Mouse (Mus musculus): ENCODE results near the gene Cd3d.

Cd3d gene

DNA sequence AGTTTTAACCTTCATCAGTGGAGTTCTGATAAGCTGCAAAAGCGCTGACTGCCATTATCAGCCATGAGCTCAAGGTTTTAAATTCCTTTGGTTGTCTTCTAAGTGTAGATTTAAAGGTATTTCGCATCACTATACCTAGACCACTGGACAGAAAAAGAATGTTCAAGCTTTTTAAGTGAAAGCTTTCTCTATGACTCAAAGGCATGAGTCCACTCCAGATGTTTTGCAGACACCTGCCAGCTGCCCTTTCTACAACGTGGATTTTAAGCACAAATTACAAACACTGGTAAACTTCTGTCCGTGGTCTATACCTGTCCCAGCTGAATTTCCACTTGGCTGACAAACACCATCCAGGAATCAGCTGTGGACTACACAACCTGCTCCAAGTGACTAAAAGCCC is 13.4 kb downstream of the Cd3d start:
- WGBS = 90% methylated on average over 4 of the region's 4 CpGs

DNA sequence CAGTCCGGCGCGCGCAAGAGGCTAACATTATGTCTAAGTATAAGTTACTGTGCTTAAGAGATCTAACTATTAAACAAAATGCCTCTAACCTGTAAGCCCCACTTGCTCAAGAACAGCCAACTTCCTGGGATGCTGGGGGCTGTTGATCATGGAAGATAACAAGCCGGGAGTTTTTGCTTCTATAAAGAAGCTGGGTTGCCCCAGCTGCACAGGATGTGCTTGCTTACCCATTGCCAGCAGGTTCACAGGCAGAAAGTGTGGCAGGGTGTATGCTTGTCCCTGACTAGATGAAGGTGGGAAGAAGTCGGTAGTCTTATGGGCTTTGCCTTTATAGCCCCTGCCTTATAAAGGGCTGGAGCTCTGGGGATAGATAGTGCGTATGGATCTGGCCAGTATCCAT is 15.0 kb downstream of the Cd3d start:
- WGBS = 96% methylated on average over 7 of the region's 7 CpGs

DNA sequence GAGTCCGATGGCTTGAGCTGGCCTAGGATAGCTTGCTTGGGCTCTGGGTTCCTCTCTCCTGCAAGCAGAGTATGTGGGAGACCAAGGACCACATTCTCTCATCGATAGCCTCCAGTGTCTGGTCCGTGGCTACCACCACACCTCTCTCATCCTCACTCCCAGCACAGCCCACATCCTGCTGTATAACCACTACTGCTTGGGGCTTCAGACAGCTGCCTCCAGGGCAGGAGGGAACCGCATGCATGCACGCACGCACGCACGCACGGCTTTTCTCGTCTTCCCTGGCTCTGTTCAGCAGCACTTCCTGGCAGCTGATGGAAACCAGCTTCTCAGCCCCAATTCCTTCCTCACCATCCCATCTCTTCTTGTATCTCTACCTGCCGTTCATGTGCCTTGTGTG is 16.6 kb downstream of the Cd3d start:
- WGBS = 78% methylated on average over 11 of the region's 11 CpGs

DNA sequence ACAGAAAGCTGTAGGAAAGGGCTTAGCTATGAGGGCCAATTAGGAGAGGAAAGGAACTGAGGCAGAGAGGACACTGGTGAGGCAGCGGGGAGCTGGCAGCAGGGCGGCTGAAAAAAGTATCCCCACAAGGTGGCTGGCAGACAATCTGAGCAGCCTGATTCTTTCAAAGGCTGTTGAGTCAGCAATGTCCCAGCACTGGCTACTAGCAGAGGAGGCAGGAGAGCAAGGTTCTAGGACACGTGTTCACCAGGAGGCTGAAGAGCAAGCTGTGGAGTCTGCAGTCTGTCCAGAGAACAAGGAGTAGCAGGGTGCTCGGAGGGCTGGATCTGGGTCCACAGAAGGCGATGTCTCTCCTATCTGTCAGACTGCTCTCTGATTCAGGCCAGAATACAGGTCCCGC is 17.6 kb downstream of the Cd3d start:
- WGBS = 59% methylated on average over 6 of the region's 6 CpGs

DNA sequence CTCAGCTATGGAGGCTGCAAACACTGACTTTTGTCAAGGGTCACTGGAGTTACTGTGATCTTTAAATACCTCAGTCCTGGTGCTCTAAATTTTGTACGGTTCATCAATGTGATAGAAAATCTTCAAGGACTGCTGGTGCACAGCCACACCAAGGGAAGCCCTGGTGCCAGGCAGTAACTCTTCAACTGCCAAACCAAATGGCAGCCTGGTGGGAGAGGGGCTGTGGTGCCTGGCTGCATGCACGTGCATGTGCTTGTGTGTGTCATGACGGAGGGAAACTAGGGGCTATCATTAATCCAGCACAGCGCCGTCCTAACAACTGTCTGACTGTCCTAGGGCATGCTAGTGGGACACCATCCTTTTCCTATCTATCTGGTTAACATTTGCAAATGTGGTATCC is 18.2 kb downstream of the Cd3d start:
- 77% methylated on average over 5 of the region's 5 CpGs for WGBS

DNA sequence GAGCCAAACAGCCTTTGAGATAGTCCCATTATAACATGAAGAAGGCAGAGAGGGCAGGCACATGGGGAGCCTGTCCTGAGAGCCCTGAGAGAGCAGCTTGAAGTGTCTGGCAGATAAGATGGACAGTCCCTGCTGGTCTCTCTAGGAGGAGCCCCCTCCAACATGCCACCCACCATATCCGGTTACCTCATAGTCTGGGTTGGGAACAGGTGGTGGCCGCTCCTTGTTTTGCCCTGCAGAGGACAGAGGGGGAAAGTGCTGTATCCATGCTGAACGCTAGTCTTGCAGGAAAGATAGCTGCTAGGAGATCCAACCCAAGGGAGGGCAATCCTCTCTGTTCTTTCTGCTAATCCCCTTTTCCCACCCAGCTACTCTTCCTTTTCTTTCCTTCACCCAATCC is 18.7 kb downstream of the Cd3d start:
- WGBS = 82% methylated on average over 3 of the region's 3 CpGs

DNA sequence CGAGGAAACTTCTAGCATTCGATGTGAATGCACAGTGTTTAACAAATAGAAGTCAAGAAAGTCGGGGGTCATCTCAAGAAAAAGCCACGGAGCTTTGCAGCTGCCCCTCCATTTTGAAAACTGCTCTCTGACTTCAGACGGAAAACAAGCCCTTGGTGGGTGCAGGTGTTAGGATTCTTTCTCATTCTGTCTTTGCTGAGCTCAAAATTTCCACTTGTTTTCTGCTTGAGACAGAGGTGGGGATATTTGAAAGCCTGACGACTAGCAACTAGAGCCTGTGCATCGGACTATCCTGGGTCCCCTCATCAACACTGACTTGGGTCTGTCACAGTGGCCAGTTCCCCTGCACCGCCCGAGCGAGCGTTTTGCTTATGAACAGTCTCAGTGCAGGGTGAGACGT is 25.8 kb downstream of the Cd3d start:
- 78% methylated on average over 12 of the region's 12 CpGs for WGBS

DNA sequence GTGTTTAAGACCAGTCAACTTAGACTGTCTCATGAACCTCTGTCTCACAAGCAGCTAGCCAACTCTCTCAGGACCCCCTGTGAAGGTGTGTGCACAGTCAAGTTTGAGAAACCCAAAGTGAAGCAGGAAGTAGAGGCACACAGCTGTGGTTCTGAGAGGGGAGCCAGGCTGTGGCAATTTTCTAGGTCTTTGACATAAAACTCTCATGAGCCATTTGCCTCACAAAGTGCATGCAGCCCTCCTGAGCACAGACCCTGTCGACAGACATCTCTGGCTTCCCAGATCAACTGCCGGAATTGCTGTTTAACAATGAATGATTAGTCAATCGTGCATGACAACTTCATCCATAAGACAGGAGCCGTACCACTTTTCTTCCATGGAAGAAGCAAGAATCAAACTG is 26.8 kb downstream of the Cd3d start:
- 81% methylated on average over 4 of the region's 4 CpGs for WGBS

DNA sequence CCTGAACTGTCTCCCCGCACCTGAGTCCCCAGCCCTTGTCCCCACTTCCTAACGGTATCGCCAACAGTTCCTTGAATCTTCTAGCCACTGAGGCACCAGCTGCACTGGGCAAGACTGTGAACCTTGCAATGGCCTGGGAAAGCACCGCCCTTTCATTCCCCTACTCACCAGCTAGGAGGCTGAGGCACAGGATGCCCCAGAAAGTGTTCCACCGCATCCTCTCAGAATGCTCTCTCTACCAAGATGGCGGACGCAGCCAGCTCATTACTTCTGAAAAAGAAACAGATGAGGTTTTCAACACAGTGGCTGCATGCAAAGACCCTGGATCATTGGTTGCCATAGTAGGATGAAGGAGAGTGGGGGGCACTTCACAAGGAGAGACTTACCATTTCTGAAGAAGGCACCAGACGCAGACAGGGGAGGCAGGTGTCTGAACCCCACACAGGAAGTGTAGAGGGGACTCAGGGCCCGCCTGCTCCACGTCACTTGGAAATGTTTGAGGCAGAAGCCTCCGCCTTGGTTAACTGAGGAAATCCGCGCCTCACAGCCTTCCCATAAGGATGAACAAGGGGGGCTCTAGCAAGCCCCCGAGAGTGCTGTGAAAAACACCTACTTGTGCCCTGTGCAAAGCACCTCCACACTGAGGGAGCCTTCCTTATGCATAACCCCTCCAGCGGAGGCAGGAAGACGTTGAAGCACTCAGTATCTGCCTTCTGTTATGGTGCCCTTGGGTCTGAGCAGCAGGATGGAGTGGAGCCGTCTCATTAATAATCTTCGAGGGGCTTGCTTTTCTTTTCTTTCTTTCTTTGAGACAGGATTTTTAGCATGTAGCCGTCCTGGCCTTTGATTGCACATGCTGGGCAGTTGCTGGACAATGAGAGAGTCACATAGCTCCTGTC is 27.8 kb downstream of the Cd3d start, which contains the start of gene Cd3e:
TSS of gene Cd3e (minus strand) at position 448 of the 899 bp plus-strand sequence.
- WGBS = 87% methylated on average over 19 of the region's 19 CpGs

DNA sequence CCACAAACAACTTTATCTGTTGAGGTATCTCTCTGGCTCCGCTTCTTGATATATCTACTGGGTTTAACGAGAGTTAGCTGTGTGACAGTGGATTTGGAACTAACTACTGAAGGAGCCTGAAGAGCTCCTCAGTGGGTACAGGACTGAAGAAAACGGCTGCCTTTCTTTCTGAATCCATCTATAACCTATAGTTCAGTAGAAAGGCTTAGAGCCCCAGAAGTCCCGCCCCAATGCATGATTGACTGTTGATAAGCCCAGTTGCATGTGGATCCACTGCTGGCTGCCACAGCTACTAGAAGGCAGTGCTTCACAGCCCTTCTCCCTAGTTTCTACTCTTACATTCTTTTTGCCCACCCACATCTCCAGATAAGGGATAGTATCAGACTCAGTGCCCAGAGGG is 28.9 kb downstream of the Cd3d start:
- WGBS = 68% methylated on average over 4 of the region's 4 CpGs

DNA sequence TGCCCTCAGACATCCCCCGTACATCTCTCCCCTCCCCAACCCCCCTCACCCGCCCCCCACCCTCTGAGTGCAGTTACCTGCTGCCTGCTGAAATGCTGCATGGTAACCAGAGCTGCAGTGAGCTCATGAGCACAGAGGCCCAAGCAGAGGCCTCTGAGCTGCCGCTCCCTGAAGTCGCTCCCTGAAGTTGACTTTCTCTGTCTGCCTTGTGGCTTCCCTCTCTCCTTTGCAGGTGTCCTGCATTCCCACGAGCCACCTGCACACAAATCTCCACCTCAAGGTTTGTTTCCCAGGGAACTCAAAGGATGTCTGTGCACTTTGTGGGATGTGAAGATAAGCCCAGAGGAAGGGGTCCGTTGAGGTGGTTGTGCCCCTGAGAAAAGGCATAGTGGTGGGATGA is 29.7 kb downstream of the Cd3d start:
- 56% methylated on average over 6 of the region's 6 CpGs for WGBS

DNA sequence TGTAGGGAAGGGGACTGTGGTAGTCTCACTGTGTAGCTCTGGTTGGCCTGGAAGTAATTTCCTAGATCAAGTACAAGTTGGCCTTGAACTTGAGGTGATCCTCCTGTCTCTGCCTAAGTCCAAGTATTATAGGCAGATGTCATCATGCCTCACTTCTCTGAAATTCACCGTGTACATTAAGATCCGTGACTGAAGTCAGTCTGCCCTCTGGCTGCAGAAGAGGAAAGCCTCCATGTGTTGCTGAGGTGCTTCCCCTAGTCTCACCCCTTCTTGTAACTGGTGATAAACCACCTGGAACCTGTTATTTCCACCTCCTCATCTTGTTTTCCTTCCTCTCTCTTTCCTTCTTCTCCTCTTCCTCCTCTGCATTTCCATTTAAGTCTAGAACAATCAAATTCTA is 33.3 kb downstream of the Cd3d start:
- 36% methylated on average over 2 of the region's 2 CpGs for WGBS

DNA sequence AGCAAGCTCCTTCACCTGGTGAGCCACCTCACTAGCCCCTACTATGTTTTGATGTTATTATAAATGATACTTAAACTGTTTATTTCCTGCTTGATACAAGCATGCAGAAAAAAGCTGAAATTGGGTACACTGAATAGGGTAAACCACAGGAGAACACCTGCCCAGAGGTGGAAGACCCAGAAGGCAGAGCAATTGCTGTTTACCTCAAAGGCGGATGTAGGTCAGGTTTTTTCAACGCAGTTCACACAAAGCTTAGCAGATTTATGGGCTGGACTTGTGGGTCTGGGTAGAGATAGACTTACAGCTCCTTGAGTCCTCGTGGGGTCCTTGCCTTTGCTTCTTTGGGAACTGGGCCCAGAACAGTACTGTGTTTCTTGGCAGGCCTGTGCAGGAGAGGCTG is 34.3 kb downstream of the Cd3d start:
- WGBS = 76% methylated on average over 3 of the region's 3 CpGs

DNA sequence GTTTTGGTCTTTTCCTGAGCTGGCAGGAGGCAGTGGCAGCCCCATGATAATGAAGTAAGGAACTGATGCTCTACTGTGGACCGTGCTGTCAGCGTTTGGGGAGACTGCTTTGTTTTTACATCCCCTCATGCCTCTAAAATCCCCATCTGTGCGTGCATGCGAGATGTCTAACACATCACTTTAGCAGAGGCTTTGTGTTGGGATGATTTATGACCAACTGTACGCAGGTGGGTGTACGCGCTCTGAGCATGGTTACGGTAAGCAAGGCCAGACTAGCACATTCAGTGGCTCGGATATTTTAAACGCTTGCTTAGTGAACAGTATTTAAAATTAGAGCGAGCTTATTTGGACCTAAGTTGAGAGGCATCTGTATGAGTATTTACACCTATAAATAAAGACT is 36.4 kb downstream of the Cd3d start:
- WGBS = 48% methylated on average over 11 of the region's 11 CpGs

DNA sequence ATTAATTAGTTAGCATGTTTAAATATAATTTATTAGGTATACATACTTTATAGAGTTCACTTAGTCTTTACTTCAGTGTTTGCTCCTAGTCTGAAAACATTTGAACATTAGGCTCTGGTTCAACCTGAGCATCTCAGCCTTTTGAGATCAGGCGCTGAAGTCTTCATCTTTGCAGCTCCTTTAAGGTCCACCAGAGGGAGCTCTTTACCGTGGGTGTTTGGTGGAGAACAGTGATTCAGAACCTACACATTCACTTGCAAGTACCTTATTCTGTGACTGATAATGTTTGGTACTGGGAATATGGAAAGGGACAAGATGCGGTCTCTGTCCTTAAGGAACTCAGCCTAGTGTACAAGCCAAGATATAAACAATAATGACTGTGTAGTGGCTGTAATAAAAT is 41.2 kb downstream of the Cd3d start:
- 15% methylated on average over 3 of the region's 3 CpGs for WGBS

DNA sequence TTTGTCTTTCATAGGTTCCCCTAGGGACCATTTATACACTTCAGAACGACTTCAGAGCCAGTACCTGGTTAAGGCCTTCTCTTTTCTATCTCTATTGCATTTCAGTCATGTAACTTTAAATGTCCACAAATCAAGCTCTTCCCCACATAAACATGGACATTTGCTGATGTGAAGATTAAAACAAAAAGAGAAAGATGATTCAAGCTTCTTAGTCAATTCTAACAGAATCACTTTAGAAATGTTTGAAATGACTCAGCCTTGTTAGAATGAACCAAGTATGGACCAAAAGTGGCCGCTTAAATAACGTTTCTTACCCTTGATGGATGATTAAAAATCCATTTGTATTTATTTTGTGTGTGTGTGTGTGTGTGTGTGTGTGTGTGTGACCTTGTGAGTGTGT is 42.1 kb downstream of the Cd3d start:
- 62% methylated on average over 3 of the region's 3 CpGs for WGBS

DNA sequence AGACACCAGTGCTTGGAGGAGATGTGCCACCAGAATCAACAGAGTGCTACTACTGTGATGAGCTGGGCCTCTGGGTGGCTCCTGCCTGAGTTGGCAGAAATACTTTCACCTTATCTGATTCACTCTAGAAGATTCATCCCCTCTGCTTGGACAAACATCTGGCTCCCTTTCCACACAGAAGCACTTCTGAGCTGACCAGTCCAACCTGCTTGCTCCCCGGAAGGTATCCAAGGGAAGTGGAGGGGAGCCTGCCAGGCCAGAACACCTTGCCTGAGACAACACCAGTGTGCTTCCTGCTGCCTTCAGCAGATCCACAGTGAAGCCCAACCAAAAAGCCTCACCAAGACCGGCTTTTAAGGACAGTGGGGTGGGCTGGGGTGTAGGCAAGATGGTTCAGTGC is 42.6 kb downstream of the Cd3d start:
- 84% methylated on average over 2 of the region's 2 CpGs for WGBS

DNA sequence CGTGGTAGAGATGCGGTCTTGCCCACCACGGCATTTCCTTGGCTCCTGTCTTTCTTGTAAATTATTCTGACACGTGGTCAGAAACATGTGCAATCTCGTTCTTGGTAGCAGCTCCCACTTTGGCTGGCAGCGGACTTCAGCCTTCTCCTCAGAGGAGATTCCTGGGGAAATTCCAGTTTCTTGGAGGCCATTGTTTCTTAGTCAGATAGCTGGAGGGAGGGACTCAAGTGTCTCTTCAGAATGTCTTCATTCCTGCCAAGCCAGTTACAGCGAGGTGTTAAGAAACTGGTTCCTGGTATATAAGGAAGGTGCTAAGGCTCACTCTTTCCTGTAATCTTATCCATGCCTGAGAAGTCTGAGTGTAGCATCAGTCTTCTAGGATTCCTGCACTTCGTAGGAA is 45.8 kb downstream of the Cd3d start:
- WGBS = 48% methylated on average over 8 of the region's 8 CpGs

DNA sequence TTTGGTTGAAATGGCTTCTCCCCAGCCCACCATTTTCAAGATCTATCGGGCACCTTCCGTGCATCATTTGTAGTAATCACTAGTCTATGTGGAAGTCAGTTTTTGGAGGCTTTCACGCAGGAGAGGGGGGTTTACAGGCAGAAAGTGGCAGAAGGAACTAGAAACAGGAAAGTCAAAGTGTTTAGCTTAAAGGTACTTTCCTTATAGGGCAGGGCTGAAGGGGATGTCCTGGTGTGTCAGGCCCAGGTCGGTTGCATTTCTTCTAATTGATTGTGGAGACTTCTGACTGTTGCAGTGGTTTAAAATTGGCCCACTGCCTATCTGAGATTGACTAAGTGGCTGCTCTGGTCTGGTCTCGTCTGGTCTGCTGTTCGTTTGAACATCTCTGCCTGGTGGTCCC is 48.8 kb downstream of the Cd3d start:
- WGBS = 79% methylated on average over 6 of the region's 6 CpGs

DNA sequence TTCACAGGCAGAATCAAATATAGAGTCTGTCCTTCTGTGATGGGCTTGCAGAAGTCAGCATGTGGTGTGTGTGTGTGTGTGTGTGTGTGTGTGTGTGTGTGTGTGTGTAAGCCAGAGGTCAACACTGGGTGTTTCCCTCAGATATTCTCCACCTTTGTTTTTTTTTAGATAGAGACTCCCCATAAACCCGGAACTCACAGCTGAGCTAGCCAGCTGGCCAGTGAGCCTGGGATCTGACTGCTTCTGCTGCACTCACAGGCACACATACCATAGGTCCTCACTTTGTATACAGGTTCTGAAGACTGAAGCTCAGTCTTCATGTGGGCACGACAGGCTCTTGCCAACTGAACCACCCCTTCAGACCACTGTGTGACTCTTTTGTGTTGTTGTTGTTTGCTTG is 50.7 kb downstream of the Cd3d start:
- WGBS = 45% methylated on average over 2 of the region's 2 CpGs

DNA sequence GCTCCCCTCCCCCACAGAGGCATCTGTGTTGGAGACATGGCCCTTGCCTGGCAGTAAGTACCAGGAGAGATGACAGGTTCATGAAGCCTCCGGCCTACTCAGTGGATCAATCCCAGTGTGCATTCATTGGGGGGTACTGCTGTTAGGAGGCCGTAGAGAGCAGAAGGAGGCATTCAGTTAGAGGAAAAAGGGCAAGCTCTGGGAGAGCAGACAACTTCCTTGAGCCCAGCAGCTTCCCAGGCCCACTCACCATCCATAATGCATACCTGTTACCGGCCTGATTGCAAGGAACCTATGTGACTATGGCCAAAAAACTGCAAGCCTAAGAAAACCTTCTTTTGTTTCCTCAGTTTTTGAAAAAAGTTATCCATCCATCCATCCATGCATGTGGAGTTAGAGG is 52.9 kb downstream of the Cd3d start:
- 90% methylated on average over 3 of the region's 3 CpGs for WGBS

Data from cerebral cortex, adult 2 months (tissue).